Mouse (Mus musculus): ENCODE measurements at regions not wholly inside any gene's neighbourhood (a gene's known extent, or its start where the extent isn't known, plus 50 kb on each side); places are given as distances from the start of the nearest gene placed in this dataset.
"Not testable (repeated sequence)": the region's sequence is repeated elsewhere in the genome, so short reads cannot be mapped to it uniquely, and the experiment has no call there.

- H3K36me3 ChIP-seq, result no peaks in the 10 kb centered on the region
- ATAC-seq, result no peak
- no peaks in the 10 kb centered on the region for H3K4me1 ChIP-seq (replicated peaks)
- no peak overlapping the region for H3K4me2 ChIP-seq (replicated peaks)
- no peaks in the 10 kb centered on the region for H3K27me3 ChIP-seq
- H3K9me3 ChIP-seq, result no peaks in the 10 kb centered on the region
- WGBS, result 83% methylated on average over 2 of the region's 2 CpGs
- no peak overlapping the region for H3K9ac ChIP-seq (replicated peaks)
- no peak overlapping the region for H3K4me3 ChIP-seq (replicated peaks)
- no peak overlapping the region for H3K27ac ChIP-seq
Measured at GRCm38 (mm10) chr13:16424147-16424546, 412.5 kb downstream of the Inhba start.

- Histone ChIP-seq H3K9ac (replicated peaks) (no peak overlapping the region), H3K4me1 (replicated peaks) (no peaks in the 10 kb centered on the region), H3K4me2 (replicated peaks) (no peak overlapping the region), H3K27ac (no peak overlapping the region), H3K9me3 (no peaks in the 10 kb centered on the region), H3K36me3 (no peaks in the 10 kb centered on the region), H3K27me3 (no peaks in the 10 kb centered on the region), H3K4me3 (replicated peaks) (no peak overlapping the region)
- no peak for ATAC-seq
- WGBS, result 94% methylated on average over 2 of the region's 2 CpGs
Measured at GRCm38 (mm10) chr13:16435436-16435835, 423.8 kb downstream of the Inhba start.

DNA sequence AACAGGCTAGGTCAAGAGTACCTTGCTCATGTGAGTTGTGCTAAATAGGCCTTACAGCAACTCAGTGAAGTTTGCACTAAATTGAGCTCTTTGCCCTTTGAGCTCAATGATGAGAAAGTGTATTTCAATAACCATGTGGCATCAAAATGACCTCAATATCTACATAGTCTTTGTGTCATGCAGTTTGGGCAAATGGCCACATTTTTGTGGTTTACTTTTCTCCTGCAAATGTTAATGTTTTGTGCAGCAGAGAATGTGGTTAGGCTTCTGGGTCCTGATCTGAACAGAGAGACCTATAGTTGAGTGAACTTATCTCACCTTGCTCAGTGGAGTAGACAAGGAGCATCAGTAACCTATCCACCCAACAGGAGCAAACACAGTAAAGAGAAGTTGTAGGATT lies 441.6 kb downstream of the Inhba start:
- H3K4me1 ChIP-seq (replicated peaks), result no peaks in the 10 kb centered on the region
- no peak overlapping the region for H3K4me2 ChIP-seq (replicated peaks)
- no peaks in the 10 kb centered on the region for H3K9me3 ChIP-seq
- H3K36me3 ChIP-seq, result no peaks in the 10 kb centered on the region
- H3K27me3 ChIP-seq, result no peaks in the 10 kb centered on the region
- no peak overlapping the region for H3K9ac ChIP-seq (replicated peaks)
- no peak overlapping the region for H3K27ac ChIP-seq
- no peak for ATAC-seq
- H3K4me3 ChIP-seq (replicated peaks), result no peak overlapping the region

DNA sequence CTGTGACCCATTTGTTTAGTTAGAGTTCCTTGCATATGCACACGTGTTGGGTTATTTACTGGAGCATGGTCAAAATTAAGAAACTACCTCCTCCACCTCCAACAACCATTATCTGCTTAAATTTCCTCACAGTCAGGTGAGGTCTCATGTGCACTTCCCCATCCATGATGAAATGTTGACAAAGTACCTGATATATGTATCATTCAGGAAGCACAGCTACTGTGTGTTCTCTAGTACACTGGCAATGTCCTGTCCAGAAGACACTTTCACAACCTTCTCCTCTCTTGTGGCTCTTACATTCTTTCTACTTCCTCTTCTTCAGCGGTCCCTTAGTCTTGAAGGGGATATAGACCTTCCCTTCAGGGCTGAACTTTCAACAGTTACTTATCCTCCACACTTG lies 448.1 kb downstream of the Inhba start:
- no peak overlapping the region for H3K27ac ChIP-seq
- H3K36me3 ChIP-seq, result no peaks in the 10 kb centered on the region
- no peaks in the 10 kb centered on the region for H3K27me3 ChIP-seq
- H3K4me3 ChIP-seq (replicated peaks), result no peak overlapping the region
- WGBS, result 73% methylated on average over 2 of the region's 2 CpGs
- H3K4me2 ChIP-seq (replicated peaks), result no peak overlapping the region
- ATAC-seq, result no peak
- H3K9ac ChIP-seq (replicated peaks), result no peak overlapping the region
- H3K4me1 ChIP-seq (replicated peaks), result no peaks in the 10 kb centered on the region
- no peaks in the 10 kb centered on the region for H3K9me3 ChIP-seq

DNA sequence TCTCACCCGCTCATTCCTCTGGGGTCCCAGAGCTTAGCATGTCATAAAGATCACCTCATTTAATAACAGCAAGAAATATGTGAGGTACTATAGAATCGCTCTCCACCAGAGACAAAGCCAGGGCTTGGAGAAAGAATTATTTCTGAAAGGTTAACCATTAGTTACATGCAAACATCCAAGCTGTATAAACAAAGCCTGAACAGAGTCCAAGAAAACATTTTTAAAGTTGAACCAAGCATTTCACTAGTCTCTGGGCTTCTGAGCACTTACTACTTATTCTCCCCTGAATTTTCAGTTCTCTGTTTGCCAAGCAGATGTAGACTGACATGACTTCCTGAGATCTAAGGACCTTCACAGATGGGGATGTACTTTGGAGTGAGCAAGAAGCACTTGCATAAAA lies 450.0 kb downstream of the Inhba start:
- Histone ChIP-seq H3K4me1 (replicated peaks) (no peaks in the 10 kb centered on the region), H3K27me3 (no peaks in the 10 kb centered on the region), H3K4me3 (replicated peaks) (no peak overlapping the region), H3K9me3 (no peaks in the 10 kb centered on the region), H3K9ac (replicated peaks) (no peak overlapping the region), H3K4me2 (replicated peaks) (no peak overlapping the region), H3K27ac (no peak overlapping the region), H3K36me3 (no peaks in the 10 kb centered on the region)
- 92% methylated on average over 2 of the region's 2 CpGs for WGBS
- no peak for ATAC-seq

GRCm38 (mm10) chr13:16464823-16465222 lies 453.2 kb downstream of the Inhba start:
- H3K9ac ChIP-seq (replicated peaks), result no peak overlapping the region
- no peak overlapping the region for H3K4me3 ChIP-seq (replicated peaks)
- H3K27me3 ChIP-seq, result no peaks in the 10 kb centered on the region
- no peak overlapping the region for H3K4me2 ChIP-seq (replicated peaks)
- no peaks in the 10 kb centered on the region for H3K9me3 ChIP-seq
- H3K27ac ChIP-seq, result no peak overlapping the region
- 92% methylated on average over 1 of the region's 1 CpGs for WGBS
- ATAC-seq, result no peak
- no peaks in the 10 kb centered on the region for H3K4me1 ChIP-seq (replicated peaks)
- no peaks in the 10 kb centered on the region for H3K36me3 ChIP-seq

DNA sequence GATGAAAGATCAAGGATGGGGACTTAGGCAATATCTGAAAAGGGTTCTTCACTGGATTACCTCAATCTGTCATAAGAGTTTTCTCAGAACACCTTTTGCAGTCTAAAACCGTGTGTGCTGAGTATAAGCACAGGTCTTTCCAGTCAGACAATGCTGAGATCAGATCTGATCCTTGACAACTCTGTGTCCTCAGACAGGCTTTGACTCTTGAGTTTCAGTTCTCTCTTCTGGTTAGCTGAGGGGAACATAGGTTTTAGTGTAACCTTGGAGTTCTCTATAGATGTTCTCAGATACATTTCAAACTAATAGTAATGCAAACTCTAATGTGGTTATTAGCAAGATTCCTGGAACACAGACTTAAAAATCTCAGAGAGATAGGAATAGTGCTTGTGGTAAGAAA lies 453.7 kb downstream of the Inhba start:
- no peaks in the 10 kb centered on the region for H3K9me3 ChIP-seq
- H3K4me3 ChIP-seq (replicated peaks), result no peak overlapping the region
- no peak overlapping the region for H3K4me2 ChIP-seq (replicated peaks)
- H3K4me1 ChIP-seq (replicated peaks), result no peaks in the 10 kb centered on the region
- H3K9ac ChIP-seq (replicated peaks), result no peak overlapping the region
- H3K36me3 ChIP-seq, result no peaks in the 10 kb centered on the region
- no peaks in the 10 kb centered on the region for H3K27me3 ChIP-seq
- no peak overlapping the region for H3K27ac ChIP-seq
- 78% methylated on average over 1 of the region's 1 CpGs for WGBS
- ATAC-seq, result no peak

GRCm38 (mm10) chr13:16465812-16466211 lies 454.2 kb downstream of the Inhba start:
- no peaks in the 10 kb centered on the region for H3K4me1 ChIP-seq (replicated peaks)
- no peaks in the 10 kb centered on the region for H3K27me3 ChIP-seq
- no peak overlapping the region for H3K4me3 ChIP-seq (replicated peaks)
- no peak for ATAC-seq
- no peaks in the 10 kb centered on the region for H3K36me3 ChIP-seq
- WGBS, result 94% methylated on average over 1 of the region's 1 CpGs
- no peak overlapping the region for H3K4me2 ChIP-seq (replicated peaks)
- H3K9me3 ChIP-seq, result no peaks in the 10 kb centered on the region
- H3K9ac ChIP-seq (replicated peaks), result no peak overlapping the region
- no peak overlapping the region for H3K27ac ChIP-seq

DNA sequence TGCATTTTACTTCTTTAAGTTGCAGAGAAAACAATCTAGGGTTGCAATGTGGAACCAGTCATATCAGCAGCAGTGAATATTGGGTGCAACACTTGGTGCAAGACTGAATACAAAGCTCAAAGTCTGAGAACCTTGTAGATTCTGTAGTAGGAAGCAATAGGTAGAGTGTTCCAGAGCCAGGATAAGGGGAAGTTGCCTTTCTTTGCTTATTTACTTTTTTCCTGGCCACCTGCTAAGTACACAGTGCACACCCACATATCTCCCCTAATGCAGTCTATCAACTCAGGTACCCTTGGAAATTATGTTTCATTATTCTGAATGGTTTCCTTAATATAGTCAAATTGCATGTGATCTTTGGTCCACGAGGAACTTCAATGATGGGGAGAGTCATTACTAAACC lies 464.9 kb downstream of the Inhba start:
- Histone ChIP-seq H3K36me3 (no peaks in the 10 kb centered on the region), H3K4me3 (replicated peaks) (no peak overlapping the region), H3K9me3 (no peaks in the 10 kb centered on the region), H3K4me1 (replicated peaks) (no peaks in the 10 kb centered on the region), H3K9ac (replicated peaks) (no peak overlapping the region), H3K4me2 (replicated peaks) (no peak overlapping the region), H3K27ac (no peak overlapping the region), H3K27me3 (no peaks in the 10 kb centered on the region)
- 83% methylated on average over 1 of the region's 1 CpGs for WGBS
- no peak for ATAC-seq

DNA sequence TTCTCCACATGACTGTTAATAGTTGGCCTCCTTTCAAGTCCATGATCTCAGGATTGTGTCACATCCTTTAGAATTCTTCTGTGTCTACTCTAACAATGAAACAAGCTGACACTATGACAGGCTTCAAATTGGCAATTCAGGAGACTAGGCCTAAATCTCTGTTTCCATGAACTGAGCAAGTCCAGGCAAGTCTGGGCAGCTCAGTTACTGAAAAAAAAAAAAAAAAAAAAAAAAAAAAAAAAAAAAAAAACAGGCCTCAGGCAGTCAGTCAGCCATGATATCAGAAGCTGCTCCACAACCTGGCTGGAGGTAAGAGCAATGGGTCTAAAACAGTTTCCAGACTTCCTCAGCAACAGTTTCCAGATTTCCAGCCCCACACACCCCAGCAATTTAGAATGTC lies 475.6 kb downstream of the Inhba start:
- Histone ChIP-seq H3K9ac (replicated peaks) (no peak overlapping the region), H3K4me1 (replicated peaks) (no peaks in the 10 kb centered on the region)
- no peak for ATAC-seq

DNA sequence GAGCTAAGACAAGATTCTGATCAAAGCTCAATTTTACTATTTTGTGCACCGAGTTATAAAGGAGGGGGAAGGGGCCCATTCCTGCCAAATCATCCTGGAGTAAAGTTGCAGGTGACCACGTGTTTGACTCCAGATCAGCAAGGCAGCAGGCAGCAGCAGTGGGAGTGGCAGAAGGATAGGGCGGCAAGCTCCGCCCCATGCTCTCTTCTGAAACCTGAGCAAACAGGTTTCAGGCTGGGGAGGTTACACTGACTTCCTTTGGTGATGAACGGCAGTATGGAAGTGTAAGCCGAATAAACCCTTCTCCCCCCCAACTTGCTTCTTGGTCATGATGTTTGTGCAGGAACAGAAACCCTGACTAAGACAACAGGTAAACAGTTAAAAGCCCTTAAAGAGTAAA lies 479.0 kb downstream of the Inhba start:
- 51% methylated on average over 6 of the region's 6 CpGs for WGBS

More for the DNA sequence above, 475.6 kb downstream of the Inhba start:
- H3K4me2 ChIP-seq (replicated peaks), result no peak overlapping the region
- H3K27me3 ChIP-seq, result no peaks in the 10 kb centered on the region
- H3K9me3 ChIP-seq, result no peaks in the 10 kb centered on the region
- no peak overlapping the region for H3K4me3 ChIP-seq (replicated peaks)
- no peaks in the 10 kb centered on the region for H3K36me3 ChIP-seq
- H3K27ac ChIP-seq, result no peak overlapping the region

DNA sequence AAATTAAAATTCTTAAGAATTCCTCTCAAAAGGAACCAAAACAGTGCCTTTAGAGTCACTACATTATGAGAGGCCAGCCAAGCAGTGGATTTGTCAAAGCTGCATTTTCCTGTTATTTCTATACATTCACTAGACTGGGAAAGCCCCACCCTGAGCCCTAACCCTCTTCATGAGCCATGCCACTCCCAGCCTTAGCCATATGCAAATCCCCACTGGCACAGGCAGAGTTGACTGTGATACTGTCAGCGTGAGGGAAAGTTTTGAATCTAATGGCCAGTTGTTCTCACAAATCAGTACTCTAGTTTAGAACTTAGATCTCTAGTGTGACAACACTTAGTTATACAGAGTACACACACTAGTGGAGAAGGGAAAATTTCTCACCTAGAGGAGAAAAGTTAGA lies 486.4 kb downstream of the Inhba start:
- Histone ChIP-seq H3K9me3 (no peaks in the 10 kb centered on the region), H3K9ac (replicated peaks) (no peak overlapping the region), H3K4me1 (replicated peaks) (no peaks in the 10 kb centered on the region), H3K4me2 (replicated peaks) (no peak overlapping the region), H3K27me3 (no peaks in the 10 kb centered on the region), H3K4me3 (replicated peaks) (no peak overlapping the region), H3K27ac (no peak overlapping the region), H3K36me3 (no peaks in the 10 kb centered on the region)
- no peak for ATAC-seq
- 41% methylated on average over 1 of the region's 1 CpGs for WGBS

More for the DNA sequence above, 479.0 kb downstream of the Inhba start:
- ATAC-seq; H3K27ac ChIP-seq; H3K4me1 ChIP-seq (replicated peaks); H3K36me3 ChIP-seq; H3K9ac ChIP-seq (replicated peaks); H3K9me3 ChIP-seq; H3K4me3 ChIP-seq (replicated peaks); H3K27me3 ChIP-seq; H3K4me2 ChIP-seq (replicated peaks): not testable (repeated sequence)

DNA sequence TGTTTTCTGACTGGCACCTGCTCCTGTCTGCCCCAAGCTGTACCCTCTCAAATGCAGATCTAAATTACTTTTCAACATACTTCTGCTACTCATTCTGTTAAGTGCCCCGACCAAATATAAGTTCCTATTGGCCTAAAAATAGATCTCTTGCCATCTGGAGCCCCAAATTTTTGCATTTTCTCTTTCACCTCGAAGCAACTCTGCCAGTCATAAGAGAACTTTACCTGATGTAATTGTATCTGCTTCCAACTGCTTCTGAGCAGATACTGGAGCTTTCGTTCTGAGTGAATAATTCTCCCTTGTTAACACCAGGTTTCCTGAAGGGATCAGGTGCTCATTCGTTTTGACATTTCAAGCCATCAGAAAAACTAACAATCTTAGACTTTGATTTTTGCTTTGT lies 501.2 kb downstream of the Inhba start:
- ATAC-seq, result no peak
- WGBS, result 75% methylated on average over 4 of the region's 4 CpGs

GRCm38 (mm10) chr13:16515195-16515594 lies 503.5 kb downstream of the Inhba start:
- Histone ChIP-seq H3K27ac (no peak overlapping the region), H3K36me3 (no peaks in the 10 kb centered on the region), H3K9me3 (no peaks in the 10 kb centered on the region), H3K27me3 (no peaks in the 10 kb centered on the region), H3K4me1 (replicated peaks) (no peaks in the 10 kb centered on the region), H3K4me3 (replicated peaks) (no peak overlapping the region), H3K4me2 (replicated peaks) (no peak overlapping the region), H3K9ac (replicated peaks) (no peak overlapping the region)
- ATAC-seq, result no peak

More for the DNA sequence above, 501.2 kb downstream of the Inhba start:
- no peak overlapping the region for H3K9ac ChIP-seq (replicated peaks)
- no peak overlapping the region for H3K4me2 ChIP-seq (replicated peaks)
- no peaks in the 10 kb centered on the region for H3K27me3 ChIP-seq
- H3K4me1 ChIP-seq (replicated peaks), result no peaks in the 10 kb centered on the region
- no peak overlapping the region for H3K27ac ChIP-seq
- no peaks in the 10 kb centered on the region for H3K36me3 ChIP-seq
- H3K9me3 ChIP-seq, result no peaks in the 10 kb centered on the region
- H3K4me3 ChIP-seq (replicated peaks), result no peak overlapping the region

All from midbrain, embryonic 13.5 days (tissue).